Mouse (Mus musculus) neural tube, embryonic 12.5 days (tissue): ENCODE measurements at regions not wholly inside any gene's neighbourhood (a gene's known extent, or its start where the extent isn't known, plus 50 kb on each side); places are given as distances from the start of the nearest gene placed in this dataset.

Experiments used
- ATAC-seq: fragments of 200-750 bp; cut with Nextera tagmentation; 2 replicates; pipeline ENCODE4 v1.8.0; 2017; ENCODE audit warnings: low read depth, mild to moderate bottlenecking, moderate TSS enrichment, moderate library complexity; ENCODE audit not compliant: low FRiP score
- H3K27ac ChIP-seq: fragments of 300-500 bp; sonication (generic); 2 replicates; pipeline ENCODE4 v1.5.1; 2016
- H3K27me3 ChIP-seq: fragments of 300-500 bp; sonication (generic); replicated peaks from 2 replicates; pipeline ENCODE4 v1.6.1; 2016; ENCODE audit warnings: mild to moderate bottlenecking
- H3K36me3 ChIP-seq: fragments of 300-500 bp; sonication (generic); 2 replicates; pipeline ENCODE4 v1.6.1; 2016; ENCODE audit warnings: mild to moderate bottlenecking
- H3K4me1 ChIP-seq: fragments of 300-500 bp; sonication (generic); 2 replicates; pipeline ENCODE4 v1.6.1; 2016
- H3K4me2 ChIP-seq: fragments of 300-500 bp; sonication (generic); replicated peaks from 2 replicates; pipeline ENCODE4 v1.6.1; 2016; ENCODE audit warnings: mild to moderate bottlenecking
- H3K4me3 ChIP-seq: fragments of 300-500 bp; sonication (generic); 2 replicates; pipeline ENCODE4 v1.5.1; 2016
- H3K9ac ChIP-seq: fragments of 300-500 bp; sonication (generic); 2 replicates; pipeline ENCODE4 v1.6.1; 2016; ENCODE audit warnings: mild to moderate bottlenecking
- H3K9me3 ChIP-seq: fragments of 300-500 bp; sonication (generic); 2 replicates; pipeline ENCODE4 v1.6.1; 2016; ENCODE audit warnings: mild to moderate bottlenecking
- WGBS: fragments of 180-500 bp; shearing (Covaris S2); methylation state at CpG from one replicate; pipeline ENCODE4 v1.1.7; 2016; 5-methylcytosine and 5-hydroxymethylcytosine counted together

- no peak overlapping the region for H3K4me2 ChIP-seq
- no peak overlapping the region for H3K9ac ChIP-seq
- ATAC-seq = no peak
- no peaks in the 10 kb centered on the region for H3K36me3 ChIP-seq
- H3K27me3 ChIP-seq = no peaks in the 10 kb centered on the region
- H3K9me3 ChIP-seq = no peaks in the 10 kb centered on the region
- no peaks in the 10 kb centered on the region for H3K4me1 ChIP-seq
- 84% methylated on average over 8 of the region's 8 CpGs for WGBS
- H3K27ac ChIP-seq = no peak overlapping the region
- no peak overlapping the region for H3K4me3 ChIP-seq
Measured at GRCm38 (mm10) chr15:96031085-96031780, 240.6 kb downstream of the Ano6 start.

GRCm38 (mm10) chr15:96035273-96035672, 244.6 kb downstream of the Ano6 start:
- H3K4me2 ChIP-seq = no peak overlapping the region
- no peaks in the 10 kb centered on the region for H3K36me3 ChIP-seq
- no peak overlapping the region for H3K9ac ChIP-seq
- no peak overlapping the region for H3K27ac ChIP-seq
- no peaks in the 10 kb centered on the region for H3K4me1 ChIP-seq
- no peaks in the 10 kb centered on the region for H3K9me3 ChIP-seq
- H3K4me3 ChIP-seq = no peak overlapping the region
- 83% methylated on average over 12 of the region's 12 CpGs for WGBS
- ATAC-seq = no peak
- H3K27me3 ChIP-seq = no peaks in the 10 kb centered on the region

- no peak overlapping the region for H3K9ac ChIP-seq
- H3K4me3 ChIP-seq = no peak overlapping the region
- H3K27me3 ChIP-seq = no peaks in the 10 kb centered on the region
- no peak overlapping the region for H3K27ac ChIP-seq
- no peaks in the 10 kb centered on the region for H3K9me3 ChIP-seq
- H3K4me1 ChIP-seq = no peaks in the 10 kb centered on the region
- ATAC-seq = no peak
- WGBS = 74% methylated on average over 3 of the region's 3 CpGs
- no peak overlapping the region for H3K4me2 ChIP-seq
- no peaks in the 10 kb centered on the region for H3K36me3 ChIP-seq
Measured at GRCm38 (mm10) chr15:96045561-96045960, 241.8 kb upstream of the Arid2 start.

GRCm38 (mm10) chr15:96046651-96047050, 240.7 kb upstream of the Arid2 start:
- H3K4me3 ChIP-seq = no peak overlapping the region
- H3K36me3 ChIP-seq = no peaks in the 10 kb centered on the region
- whole genome bisulfite sequencing = 71% methylated on average over 5 of the region's 5 CpGs
- no peak overlapping the region for H3K27ac ChIP-seq
- no peak overlapping the region for H3K9ac ChIP-seq
- H3K27me3 ChIP-seq = no peaks in the 10 kb centered on the region
- H3K4me1 ChIP-seq = no peaks in the 10 kb centered on the region
- ATAC-seq = no peak
- H3K4me2 ChIP-seq = no peak overlapping the region
- H3K9me3 ChIP-seq = no peaks in the 10 kb centered on the region

- WGBS = 91% methylated on average over 4 of the region's 4 CpGs
- Histone ChIP-seq H3K4me1 (0 out of 2 replicates have a peak, but pooled peaks cover under 1% of the 10 kb centered on the region), H3K9me3 (no peaks in the 10 kb centered on the region), H3K27me3 (no peaks in the 10 kb centered on the region), H3K9ac (no peak overlapping the region), H3K4me2 (no peak overlapping the region), H3K27ac (no peak overlapping the region), H3K36me3 (no peaks in the 10 kb centered on the region), H3K4me3 (no peak overlapping the region)
- no peak for ATAC-seq
Measured at GRCm38 (mm10) chr15:96050416-96050815, 236.9 kb upstream of the Arid2 start.

- WGBS = 93% methylated on average over 5 of the region's 5 CpGs
- Histone ChIP-seq H3K4me3 (no peak overlapping the region), H3K4me2 (no peak overlapping the region)
Measured at GRCm38 (mm10) chr15:96052586-96052985, 234.7 kb upstream of the Arid2 start.

GRCm38 (mm10) chr15:96055361-96055760, 232.0 kb upstream of the Arid2 start:
- no peak for ATAC-seq
- WGBS = 53% methylated on average over 10 of the region's 10 CpGs
- Histone ChIP-seq H3K9ac (no peak overlapping the region), H3K4me1 (peaks cover 8% of the 10 kb centered on the region; the same call in 1 of the 2 replicates), H3K4me3 (no peak overlapping the region), H3K36me3 (no peaks in the 10 kb centered on the region), H3K4me2 (no peak overlapping the region), H3K27ac (no peak overlapping the region), H3K9me3 (no peaks in the 10 kb centered on the region), H3K27me3 (no peaks in the 10 kb centered on the region)

More at GRCm38 (mm10) chr15:96052586-96052985, 234.7 kb upstream of the Arid2 start:
- no peaks in the 10 kb centered on the region for H3K9me3 ChIP-seq
- no peak for ATAC-seq
- peaks cover 8% of the 10 kb centered on the region; the same call in 1 of the 2 replicates for H3K4me1 ChIP-seq
- H3K9ac ChIP-seq = no peak overlapping the region
- no peaks in the 10 kb centered on the region for H3K27me3 ChIP-seq
- H3K36me3 ChIP-seq = no peaks in the 10 kb centered on the region
- no peak overlapping the region for H3K27ac ChIP-seq

- H3K4me2 ChIP-seq = no peak overlapping the region
Measured at GRCm38 (mm10) chr15:96055796-96056473, 231.4 kb upstream of the Arid2 start.

GRCm38 (mm10) chr15:96059623-96060022, 227.7 kb upstream of the Arid2 start:
- Histone ChIP-seq H3K27me3 (no peaks in the 10 kb centered on the region), H3K9me3 (no peaks in the 10 kb centered on the region), H3K36me3 (no peaks in the 10 kb centered on the region), H3K4me3 (no peak overlapping the region), H3K9ac (no peak overlapping the region), H3K4me1 (peaks cover 8% of the 10 kb centered on the region; the same call in 1 of the 2 replicates), H3K4me2 (no peak overlapping the region), H3K27ac (no peak overlapping the region)
- ATAC-seq = no peak
- WGBS = 79% methylated on average over 3 of the region's 3 CpGs

More at GRCm38 (mm10) chr15:96055796-96056473, 231.4 kb upstream of the Arid2 start:
- Histone ChIP-seq H3K4me3 (no peak overlapping the region), H3K27me3 (no peaks in the 10 kb centered on the region), H3K27ac (no peak overlapping the region), H3K36me3 (no peaks in the 10 kb centered on the region), H3K9ac (no peak overlapping the region), H3K9me3 (no peaks in the 10 kb centered on the region), H3K4me1 (peaks cover 8% of the 10 kb centered on the region; the same call in 1 of the 2 replicates)
- 59% methylated on average over 16 of the region's 16 CpGs for WGBS
- no peak for ATAC-seq

- no peak for ATAC-seq
- Histone ChIP-seq H3K4me2 (no peak overlapping the region), H3K4me1 (no peaks in the 10 kb centered on the region), H3K9ac (no peak overlapping the region), H3K27ac (no peak overlapping the region), H3K9me3 (no peaks in the 10 kb centered on the region), H3K36me3 (no peaks in the 10 kb centered on the region), H3K27me3 (no peaks in the 10 kb centered on the region), H3K4me3 (no peak overlapping the region)
- WGBS = 63% methylated on average over 11 of the region's 11 CpGs
Measured at GRCm38 (mm10) chr15:96064499-96065217, 222.7 kb upstream of the Arid2 start.

GRCm38 (mm10) chr15:96075615-96076014, 211.7 kb upstream of the Arid2 start:
- no peak for ATAC-seq
- no peak overlapping the region for H3K4me2 ChIP-seq
- H3K36me3 ChIP-seq = no peaks in the 10 kb centered on the region
- H3K4me3 ChIP-seq = no peak overlapping the region
- H3K9ac ChIP-seq = no peak overlapping the region
- H3K4me1 ChIP-seq = no peaks in the 10 kb centered on the region
- H3K27me3 ChIP-seq = no peaks in the 10 kb centered on the region
- 83% methylated on average over 9 of the region's 9 CpGs for WGBS
- H3K9me3 ChIP-seq = no peaks in the 10 kb centered on the region
- no peak overlapping the region for H3K27ac ChIP-seq

GRCm38 (mm10) chr15:96077756-96078155, 209.6 kb upstream of the Arid2 start:
- WGBS = 86% methylated on average over 5 of the region's 5 CpGs
- no peaks in the 10 kb centered on the region for H3K9me3 ChIP-seq
- H3K27me3 ChIP-seq = no peaks in the 10 kb centered on the region
- no peak overlapping the region for H3K4me2 ChIP-seq
- no peak for ATAC-seq
- H3K4me1 ChIP-seq = no peaks in the 10 kb centered on the region
- H3K27ac ChIP-seq = no peak overlapping the region
- H3K4me3 ChIP-seq = no peak overlapping the region
- H3K9ac ChIP-seq = no peak overlapping the region
- no peaks in the 10 kb centered on the region for H3K36me3 ChIP-seq
